Mouse (Mus musculus): ENCODE results near the gene Eif5.

GRCm38 (mm10) chr12:111533096-111533794 is 4.6 kb upstream of the Eif5 start:
- TF ChIP-seq POLR2A (IDR thresholded peaks at IDR 0.05; ENCODE audit: borderline replicate concordance, extremely low read depth, low read depth, low read length) (no peak), CTCF (IDR thresholded peaks at IDR 0.05; ENCODE audit: insufficient read depth, low read length) (no peak)
